ENCODE assay signal across 9 mouse cellular contexts in genomic region chr16:72218021-72218420, GRCm38 (mm10).
DNase-seq lines count a peak whose midpoint lies in the region; ATAC-seq and TF ChIP-seq lines count a peak whose summit lies in the region.
"Had no signal": no experiment of that assay in that cellular context is flagged by ENCODE, and none has a peak within 500 bp of the region (broad histone marks: within the 10 kb centered on the region; RNA-seq: fewer than 3 reads in every experiment).

No protein-coding gene starts in this region.

- ATAC-seq in kidney, embryonic 16.5 days (ENCODE audit: low FRiP score, low TSS enrichment) = no peak

- TF ChIP-seq RAD21 in CH12.LX (IDR thresholded peaks at IDR 0.05; ENCODE audit: low read depth, low read length) = peak; percentile 45

- no peaks in the 10 kb centered on the region for H3K4me1 ChIP-seq in kidney, adult 2 months (ENCODE audit: control insufficient read depth, insufficient read depth, low read length)
- H3K4me1 ChIP-seq in kidney, embryonic 16.5 days (ENCODE audit: insufficient read depth, low read length) = no peaks in the 10 kb centered on the region
- no peaks in the 10 kb centered on the region for H3K4me1 ChIP-seq in CH12.LX (ENCODE audit: control insufficient read depth in 1 of 2, insufficient read depth in 2 of 2)
- H3K4me1 ChIP-seq: megakaryocyte, embryonic 14.5 days had no signal

- H3K9me3 ChIP-seq in kidney, embryonic 16.5 days (ENCODE audit: low read length) = no peaks in the 10 kb centered on the region
- H3K9me3 ChIP-seq in CH12.LX (replicated peaks; ENCODE audit: low read length) = peaks cover 35% of the 10 kb centered on the region
- H3K9me3 ChIP-seq: megakaryocyte, embryonic 14.5 days had no signal

- no peak overlapping the region for H3K4me3 ChIP-seq in kidney, adult 2 months (ENCODE audit: insufficient read depth, low read depth, low read length)
- H3K4me3 ChIP-seq in kidney, embryonic 16.5 days (ENCODE audit: low read length) = no peak overlapping the region
- no peak overlapping the region for H3K4me3 ChIP-seq in CH12.LX (replicated peaks in 1 of 3; ENCODE audit: low read depth in 2 of 3, low read length in 2 of 3, poor library complexity in 1 of 3)
- H3K4me3 ChIP-seq: megakaryocyte, embryonic 14.5 days had no signal

- TF ChIP-seq CTCF in kidney, adult 2 months (conservative IDR thresholded peaks at IDR 0.05; ENCODE audit: insufficient read depth, insufficient read length, low read depth, low read length) = no peak
- peak in 1 of 2 experiments; percentile 61; a peak in 2 of 4 replicates for TF ChIP-seq CTCF in CH12.LX (conservative IDR thresholded peaks at IDR 0.05 in 1 of 2, IDR thresholded peaks at IDR 0.05 in 1 of 2; ENCODE audit: low read depth in 2 of 2, low read length in 2 of 2)

- dilution Hi-C loops in CH12.LX (cut with MboI; ENCODE audit: extremely low pct_ligation_motif_present, extremely low pct_unique_long_range_greater_than_20kb, low sequenced_read_pairs) = no loop called here

- no peak for TF ChIP-seq EP300 in CH12.LX (IDR thresholded peaks at IDR 0.05; ENCODE audit: low read length)

- no peaks in the 10 kb centered on the region for H3K27me3 ChIP-seq in kidney, adult 2 months (replicated peaks; ENCODE audit: control insufficient read depth, insufficient read depth, low read length)
- H3K27me3 ChIP-seq in kidney, embryonic 16.5 days (ENCODE audit: insufficient read depth, low read length) = no peaks in the 10 kb centered on the region
- no peaks in the 10 kb centered on the region for H3K27me3 ChIP-seq in CH12.LX (replicated peaks)
- H3K27me3 ChIP-seq: megakaryocyte, embryonic 14.5 days had no signal

- H3K4me2 ChIP-seq in kidney, embryonic 16.5 days (replicated peaks; ENCODE audit: low read depth, low read length) = no peak overlapping the region
- no peak overlapping the region for H3K4me2 ChIP-seq in CH12.LX (ENCODE audit: insufficient read depth, low read depth, poor library complexity, severe bottlenecking)

- DNase-seq in kidney, adult 2 months = peak; percentile 8
- DNase-seq in 416B (ENCODE audit: low read depth) (peak; percentile 70), CH12.LX (ENCODE audit: extremely low read depth) (peak; percentile 17)
- DNase-seq in embryo, embryonic 9.5 days (ENCODE audit: extremely low spot score) = peak; percentile 42
- no peak for DNase-seq in yolk sac, embryonic 10.5 days (ENCODE audit: low spot score)
- no peak for DNase-seq in right cerebral cortex, postnatal 4 days
- DNase-seq in right cerebral cortex, postnatal 14 days = no peak

- 0% methylated on average over 3 of the region's 3 CpGs for WGBS in kidney, adult 2 months
- WGBS in kidney, embryonic 16.5 days = 3% methylated on average over 3 of the region's 3 CpGs

- no peak overlapping the region for H3K27ac ChIP-seq in kidney, adult 2 months (ENCODE audit: insufficient read depth, low read depth, low read length)
- no peak overlapping the region for H3K27ac ChIP-seq in kidney, embryonic 16.5 days (ENCODE audit: low read length)
- H3K27ac ChIP-seq in CH12.LX (ENCODE audit: insufficient read depth, low read depth) = no peak overlapping the region

- no peak for TF ChIP-seq POLR2A in kidney, adult 2 months (IDR thresholded peaks at IDR 0.05; ENCODE audit: low read depth, low read length)
- TF ChIP-seq POLR2A in CH12.LX (IDR thresholded peaks at IDR 0.05; ENCODE audit: low read depth, low read length) = no peak

- no peaks in the 10 kb centered on the region for H3K36me3 ChIP-seq in kidney, adult 2 months (ENCODE audit: control insufficient read depth, insufficient read depth, low read length)
- H3K36me3 ChIP-seq in kidney, embryonic 16.5 days (ENCODE audit: insufficient read depth, low read length) = no peaks in the 10 kb centered on the region
- H3K36me3 ChIP-seq in CH12.LX (replicated peaks in 1 of 2; ENCODE audit: control insufficient read depth in 1 of 2, insufficient read depth in 1 of 2, low read length in 1 of 2) = no peaks in the 10 kb centered on the region

- in situ Hi-C loops in CH12.LX (cut with MboI; ENCODE audit: low pct_ligation_motif_present, low pct_unique_long_range_greater_than_20kb, low sequenced_read_pairs) = no loop called here

- H3K9ac ChIP-seq in kidney, embryonic 16.5 days (replicated peaks; ENCODE audit: low read length) = no peak overlapping the region
- H3K9ac ChIP-seq in CH12.LX (ENCODE audit: insufficient read depth, low read depth) = no peak overlapping the region

- no peaks in the 10 kb centered on the region for H3K79me2 ChIP-seq in CH12.LX (replicated peaks; ENCODE audit: control insufficient read depth, extremely low read depth, insufficient read depth, poor library complexity, severe bottlenecking)

TF ChIP-seq in CH12.LX, 34 proteins besides CTCF, POLR2A, EP300 and RAD21:
- TF ChIP-seq SMC3 (IDR thresholded peaks at IDR 0.05; ENCODE audit: low read depth, low read length) (peak; percentile 39), IRF4 (IDR thresholded peaks at IDR 0.05; ENCODE audit: low read depth, low read length) (no peak)

Comparison
In these comparisons a context has a peak if more than half of its experiments do, and no peak if none do; other contexts are left out.
1. DNase-seq: peak in kidney, adult 2 months (single experiment), 416B (single experiment), CH12.LX (single experiment) and embryo, embryonic 9.5 days (single experiment); none in yolk sac, embryonic 10.5 days (single experiment), right cerebral cortex, postnatal 4 days (single experiment) and right cerebral cortex, postnatal 14 days (single experiment).